Mouse (Mus musculus): ENCODE data around the gene Six4. TPM values are rescaled to one million over a fixed set of nuclear protein-coding genes. Genes with fewer than 3 reads are reported as not detected.

The Six4 gene
- total and polyA plus RNA-seq, 2 experiments = 0.09 TPM; not detected in 1

GRCm38 (mm10) chr12:73140732-73141131, 27.5 kb upstream of the Six4 start:
- H3K9ac ChIP-seq (ENCODE audit: low read depth, low read length) = no peak overlapping the region
- H3K27ac ChIP-seq (replicated peaks; ENCODE audit: insufficient read depth, low read depth, low read length) = no peak overlapping the region
- no peak overlapping the region for H3K4me3 ChIP-seq (ENCODE audit: insufficient read depth, low read depth, low read length)
- no peaks in the 10 kb centered on the region for H3K27me3 ChIP-seq (ENCODE audit: control insufficient read depth, insufficient read depth, low read length)
- WGBS = 72% methylated on average over 3 of the region's 3 CpGs
- no peak for DNase-seq (ENCODE audit: extremely low read depth, low read depth, low spot score)
- H3K4me1 ChIP-seq (ENCODE audit: control insufficient read depth, insufficient read depth, low read length) = no peaks in the 10 kb centered on the region
- TF ChIP-seq CTCF (IDR thresholded peaks at IDR 0.05; ENCODE audit: low read depth, low read length) = no peak
- TF ChIP-seq POLR2A (IDR thresholded peaks at IDR 0.05; ENCODE audit: extremely low read depth, insufficient read depth, low read length) = no peak
- H3K36me3 ChIP-seq (ENCODE audit: control insufficient read depth, insufficient read depth, low read length) = no peaks in the 10 kb centered on the region
- peaks cover 3% of the 10 kb centered on the region; the same call in 1 of the 2 replicates for H3K79me2 ChIP-seq (ENCODE audit: control insufficient read depth, insufficient read depth, low read length)

GRCm38 (mm10) chr12:73125250-73125649, 12.0 kb upstream of the Six4 start:
- H3K27me3 ChIP-seq (ENCODE audit: control insufficient read depth, insufficient read depth, low read length) = no peaks in the 10 kb centered on the region
- TF ChIP-seq CTCF (IDR thresholded peaks at IDR 0.05; ENCODE audit: low read depth, low read length) (no peak), POLR2A (IDR thresholded peaks at IDR 0.05; ENCODE audit: extremely low read depth, insufficient read depth, low read length) (no peak)
- 85% methylated on average over 4 of the region's 4 CpGs for WGBS

DNA sequence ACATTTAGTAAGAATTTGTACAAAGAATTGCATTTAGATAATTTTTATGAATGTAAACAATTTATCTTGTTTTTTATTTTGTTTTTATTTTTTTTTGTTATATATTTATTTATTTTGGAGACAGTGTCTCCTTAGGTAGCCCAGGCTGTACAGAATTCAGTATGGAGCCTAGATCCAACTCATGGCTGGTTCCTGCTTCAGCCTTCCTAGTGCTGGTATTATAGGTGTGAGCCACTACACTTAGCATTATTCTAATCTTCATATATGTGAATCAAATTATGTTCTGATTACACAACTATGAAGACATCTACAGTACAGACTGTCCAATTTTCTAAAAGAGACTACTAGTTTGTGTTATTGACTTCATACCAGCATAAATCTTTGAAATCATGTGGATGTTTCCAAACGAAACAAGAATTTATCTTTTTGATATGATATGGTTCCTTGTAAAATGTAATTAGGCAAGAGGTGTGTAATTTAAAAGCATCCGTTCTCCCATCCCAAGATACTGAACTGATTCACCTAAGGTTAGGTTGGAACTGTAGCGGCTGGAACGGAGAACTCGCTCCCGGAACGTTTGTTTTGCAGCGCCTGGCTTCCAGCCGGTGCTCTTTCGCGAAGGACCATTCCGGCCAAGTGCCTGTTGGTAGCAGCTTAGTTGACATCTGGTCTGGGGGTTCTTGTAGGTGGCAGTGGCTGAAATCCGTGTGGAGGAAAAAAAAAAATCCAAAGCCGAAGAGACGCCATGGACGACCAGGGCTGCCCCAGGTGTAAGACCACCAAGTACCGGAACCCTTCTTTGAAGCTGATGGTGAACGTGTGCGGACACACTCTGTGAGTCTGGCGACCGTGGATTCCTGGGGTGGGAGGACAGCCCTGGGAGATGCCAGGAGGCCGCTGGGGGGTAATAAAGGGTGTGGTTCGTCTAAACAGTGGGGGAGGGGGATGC, 10.1 kb upstream of the Six4 start, which contains the start of gene Mnat1:
TSS of gene Mnat1 (plus strand) at position 625 of the 949 bp plus-strand sequence.
- 1% methylated on average over 23 of the region's 23 CpGs for WGBS
- no peaks in the 10 kb centered on the region for H3K36me3 ChIP-seq (ENCODE audit: control insufficient read depth, insufficient read depth, low read length)
- H3K79me2 ChIP-seq (ENCODE audit: control insufficient read depth, insufficient read depth, low read length) = peaks cover 7% of the 10 kb centered on the region; the same call in 1 of the 2 replicates
- H3K4me3 ChIP-seq (ENCODE audit: insufficient read depth, low read depth, low read length) = peak within 1 kb of the TSS; percentile 67
- DNase-seq (ENCODE audit: extremely low read depth, low read depth, low spot score) = peak; percentile 79
- no peaks in the 10 kb centered on the region for H3K27me3 ChIP-seq (ENCODE audit: control insufficient read depth, insufficient read depth, low read length)
- H3K4me1 ChIP-seq (ENCODE audit: control insufficient read depth, insufficient read depth, low read length) = peaks cover 3% of the 10 kb centered on the region; the same call in 1 of the 2 replicates
- peak within 1 kb of the TSS; percentile 76 for H3K9ac ChIP-seq (ENCODE audit: low read depth, low read length)
- H3K27ac ChIP-seq (replicated peaks; ENCODE audit: insufficient read depth, low read depth, low read length) = no peak within 1 kb of the TSS
- 0 out of 2 replicates have a peak, but pooled peaks have one; percentile 5 for TF ChIP-seq CTCF (IDR thresholded peaks at IDR 0.05; ENCODE audit: low read depth, low read length)
- 0 out of 2 replicates have a peak, but pooled peaks have one; percentile 24 for TF ChIP-seq POLR2A (IDR thresholded peaks at IDR 0.05; ENCODE audit: extremely low read depth, insufficient read depth, low read length)

More at GRCm38 (mm10) chr12:73125250-73125649, 12.0 kb upstream of the Six4 start:
- DNase-seq (ENCODE audit: extremely low read depth, low read depth, low spot score) = no peak
- peaks cover 7% of the 10 kb centered on the region; the same call in 1 of the 2 replicates for H3K79me2 ChIP-seq (ENCODE audit: control insufficient read depth, insufficient read depth, low read length)
- H3K9ac ChIP-seq (ENCODE audit: low read depth, low read length) = no peak overlapping the region
- H3K4me3 ChIP-seq (ENCODE audit: insufficient read depth, low read depth, low read length) = no peak overlapping the region
- H3K36me3 ChIP-seq (ENCODE audit: control insufficient read depth, insufficient read depth, low read length) = no peaks in the 10 kb centered on the region
- H3K4me1 ChIP-seq (ENCODE audit: control insufficient read depth, insufficient read depth, low read length) = peaks cover 3% of the 10 kb centered on the region; the same call in 1 of the 2 replicates
- no peak overlapping the region for H3K27ac ChIP-seq (replicated peaks; ENCODE audit: insufficient read depth, low read depth, low read length)

DNA sequence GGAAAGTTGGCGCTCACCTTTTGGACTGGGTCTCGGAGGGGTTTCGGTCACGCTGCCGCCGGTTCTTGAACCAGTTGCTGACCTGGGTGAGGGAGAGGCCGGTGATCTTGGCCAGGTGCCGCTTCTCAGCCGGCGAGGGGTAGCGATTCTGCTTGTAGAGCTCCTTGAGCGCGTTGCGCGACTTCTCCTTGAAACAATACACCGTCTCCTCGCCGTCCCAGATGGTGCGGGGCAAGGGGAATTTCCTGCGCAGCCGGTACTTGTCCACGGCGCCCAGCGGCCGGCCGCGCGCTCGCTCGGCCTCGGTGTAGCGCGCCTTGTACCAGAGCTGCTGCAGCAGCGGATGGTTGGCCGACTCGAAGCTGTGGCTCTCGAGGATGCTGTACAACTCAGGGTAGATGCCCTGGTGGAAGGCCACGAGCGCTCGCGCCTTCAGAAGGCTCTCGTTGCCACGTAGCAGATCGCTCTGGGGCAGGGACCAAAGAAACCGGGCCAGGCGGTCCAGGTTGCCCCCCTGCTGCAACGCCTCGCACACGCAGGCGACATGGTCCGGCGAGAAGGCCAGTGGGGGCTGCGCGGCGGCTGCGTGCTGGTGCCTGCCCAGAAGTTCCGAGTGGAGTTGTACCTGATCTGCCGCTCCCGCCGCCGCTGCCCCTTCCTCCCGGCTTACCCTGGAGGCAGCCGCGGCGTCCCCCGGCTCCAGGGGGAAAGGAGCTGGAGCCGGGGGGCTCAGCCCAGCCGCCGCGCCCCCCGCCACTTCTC, 749 bp downstream of the Six4 start:
- DNase-seq (ENCODE audit: extremely low read depth, low read depth, low spot score) = no peak
- Histone ChIP-seq H3K79me2 (ENCODE audit: control insufficient read depth, insufficient read depth, low read length) (no peaks in the 10 kb centered on the region), H3K27me3 (ENCODE audit: control insufficient read depth, insufficient read depth, low read length) (peaks cover 25% of the 10 kb centered on the region), H3K27ac (replicated peaks; ENCODE audit: insufficient read depth, low read depth, low read length) (no peak overlapping the region), H3K4me1 (ENCODE audit: control insufficient read depth, insufficient read depth, low read length) (peaks cover 6% of the 10 kb centered on the region), H3K4me3 (ENCODE audit: insufficient read depth, low read depth, low read length) (peak overlapping the region; percentile 59), H3K9ac (ENCODE audit: low read depth, low read length) (peak overlapping the region; percentile 3), H3K36me3 (ENCODE audit: control insufficient read depth, insufficient read depth, low read length) (no peaks in the 10 kb centered on the region)
- WGBS = under 1% methylated on average over 66 of the region's 71 CpGs
- 0 out of 2 replicates have a peak, but pooled peaks have one; percentile 12 for TF ChIP-seq CTCF (IDR thresholded peaks at IDR 0.05; ENCODE audit: low read depth, low read length)
- no peak for TF ChIP-seq POLR2A (IDR thresholded peaks at IDR 0.05; ENCODE audit: extremely low read depth, insufficient read depth, low read length)

GRCm38 (mm10) chr12:73111561-73112325, 1.5 kb downstream of the Six4 start:
- Histone ChIP-seq H3K36me3 (ENCODE audit: control insufficient read depth, insufficient read depth, low read length) (no peaks in the 10 kb centered on the region), H3K79me2 (ENCODE audit: control insufficient read depth, insufficient read depth, low read length) (no peaks in the 10 kb centered on the region), H3K4me1 (ENCODE audit: control insufficient read depth, insufficient read depth, low read length) (peaks cover 6% of the 10 kb centered on the region), H3K27ac (replicated peaks; ENCODE audit: insufficient read depth, low read depth, low read length) (no peak overlapping the region), H3K4me3 (ENCODE audit: insufficient read depth, low read depth, low read length) (peak overlapping the region; percentile 59), H3K27me3 (ENCODE audit: control insufficient read depth, insufficient read depth, low read length) (peaks cover 25% of the 10 kb centered on the region), H3K9ac (ENCODE audit: low read depth, low read length) (no peak overlapping the region; the same call in 1 of the 2 replicates)
- DNase-seq (ENCODE audit: extremely low read depth, low read depth, low spot score) = no peak
- no peak for TF ChIP-seq POLR2A (IDR thresholded peaks at IDR 0.05; ENCODE audit: extremely low read depth, insufficient read depth, low read length)
- under 1% methylated on average over 44 of the region's 44 CpGs for WGBS
